Mouse (Mus musculus): ENCODE measurements around the gene Nmur1. TPM values are rescaled to one million over a fixed set of nuclear protein-coding genes. Genes with fewer than 3 reads are reported as not detected.
A peak's percentile ranks its signal among the peaks of the same experiment; 100 is the strongest.

Nmur1 gene
- total and polyA plus RNA-seq, 3 experiments = not detected

- TF ChIP-seq SIN3A (IDR thresholded peaks at IDR 0.05; ENCODE audit: low read length) (peak; percentile 90), ETS1 (IDR thresholded peaks at IDR 0.05; ENCODE audit: low read depth, low read length) (peak; percentile 50)
These were observed 45.5 kb upstream of the Nmur1 start (continued) for GRCm38 (mm10) chr1:86471504-86471961.

GRCm38 (mm10) chr1:86470519-86471181, 44.6 kb upstream of the Nmur1 start:
- Histone ChIP-seq H3K9me3 (replicated peaks; ENCODE audit: insufficient read depth, low read length) (no peaks in the 10 kb centered on the region), H3K36me3 (ENCODE audit: control insufficient read depth in 1 of 2, insufficient read depth in 2 of 2, low read length in 2 of 2) (peaks cover 0 to 5% of the 10 kb centered on the region in 2 experiments; a peak in 2 of 4 replicates), H3K79me2 (ENCODE audit: control insufficient read depth, insufficient read depth, low read length, poor library complexity) (peaks cover 4% of the 10 kb centered on the region; the same call in 1 of the 2 replicates), H3K9ac (ENCODE audit: control insufficient read depth, low read depth, low read length, poor library complexity, severe bottlenecking) (peak overlapping the region; percentile 86), H3K4me3 (ENCODE audit: control insufficient read depth in 1 of 2, insufficient read depth in 1 of 2, low read depth in 2 of 2, low read length in 2 of 2) (peak overlapping the region; percentile 57 to 72), H3K4me1 (ENCODE audit: control insufficient read depth in 1 of 2, insufficient read depth in 2 of 2, low read length in 2 of 2) (peaks cover 7 to 10% of the 10 kb centered on the region in 2 experiments), H3K27me3 (ENCODE audit: control insufficient read depth in 1 of 2, insufficient read depth in 2 of 2, low read length in 2 of 2) (no peaks in the 10 kb centered on the region), H3K27ac (ENCODE audit: control insufficient read depth, low read depth, low read length) (peak overlapping the region; percentile 82)
- TF ChIP-seq RCOR1 (IDR thresholded peaks at IDR 0.05; ENCODE audit: low read depth, low read length) = no peak; the same call in 1 of the 2 replicates
- TF ChIP-seq NELFE (IDR thresholded peaks at IDR 0.05; ENCODE audit: low read depth, low read length) = 0 out of 2 replicates have a peak, but pooled peaks have one; percentile 32
- TF ChIP-seq GATA1 (IDR thresholded peaks at IDR 0.05; ENCODE audit: low read depth, low read length) = peak; percentile 22; the same call in 1 of the 2 replicates
- TF ChIP-seq MEF2A (IDR thresholded peaks at IDR 0.05; ENCODE audit: extremely low read depth, insufficient replicate concordance, low read depth, low read length, poor library complexity, severe bottlenecking) = peak; percentile 27; the same call in 1 of the 2 replicates
- 0 out of 2 replicates have a peak, but pooled peaks have one; percentile 9 for TF ChIP-seq TBP (IDR thresholded peaks at IDR 0.05; ENCODE audit: low read depth, low read length)
- peak; percentile 92 for DNase-seq (ENCODE audit: low read depth, low spot score)

- H3K4me1 ChIP-seq (ENCODE audit: control insufficient read depth in 1 of 2, insufficient read depth in 2 of 2, low read length in 2 of 2) = peaks cover 7 to 10% of the 10 kb centered on the region in 2 experiments
- H3K79me2 ChIP-seq (ENCODE audit: control insufficient read depth, insufficient read depth, low read length, poor library complexity) = peaks cover 4% of the 10 kb centered on the region; the same call in 1 of the 2 replicates
- H3K27ac ChIP-seq (ENCODE audit: control insufficient read depth, low read depth, low read length) = no peak overlapping the region
- TF ChIP-seq RCOR1 (IDR thresholded peaks at IDR 0.05; ENCODE audit: low read depth, low read length) (no peak), SMC3 (IDR thresholded peaks at IDR 0.05; ENCODE audit: low read depth, low read length) (no peak), CHD1 (IDR thresholded peaks at IDR 0.05; ENCODE audit: low read depth, low read length) (no peak), MAFK (IDR thresholded peaks at IDR 0.05; ENCODE audit: borderline replicate concordance, low read depth, low read length) (no peak), POLR2AphosphoS5 (IDR thresholded peaks at IDR 0.05; ENCODE audit: borderline replicate concordance, low read depth, low read length) (no peak), TBP (IDR thresholded peaks at IDR 0.05; ENCODE audit: low read depth, low read length) (no peak), RAD21 (IDR thresholded peaks at IDR 0.05; ENCODE audit: low read depth, low read length) (no peak), KAT2A (conservative IDR thresholded peaks at IDR 0.05; ENCODE audit: low read depth, low read length) (no peak), MAX (IDR thresholded peaks at IDR 0.05; ENCODE audit: low read length) (no peak), GATA1 (IDR thresholded peaks at IDR 0.05; ENCODE audit: low read depth, low read length) (no peak), UBTF (IDR thresholded peaks at IDR 0.05; ENCODE audit: borderline replicate concordance, insufficient read depth, low read depth, low read length) (no peak), JUND (IDR thresholded peaks at IDR 0.05; ENCODE audit: low read depth, low read length) (no peak), ZC3H11A (IDR thresholded peaks at IDR 0.05; ENCODE audit: low read depth, low read length) (no peak)
- H3K36me3 ChIP-seq (ENCODE audit: control insufficient read depth in 1 of 2, insufficient read depth in 2 of 2, low read length in 2 of 2) = peaks cover 0 to 5% of the 10 kb centered on the region in 2 experiments; a peak in 2 of 4 replicates
- DNase-seq (ENCODE audit: low read depth, low spot score) = no peak
- no peak overlapping the region for H3K9ac ChIP-seq (ENCODE audit: control insufficient read depth, low read depth, low read length, poor library complexity, severe bottlenecking)
- H3K9me3 ChIP-seq (replicated peaks; ENCODE audit: insufficient read depth, low read length) = no peaks in the 10 kb centered on the region
- H3K27me3 ChIP-seq (ENCODE audit: control insufficient read depth in 1 of 2, insufficient read depth in 2 of 2, low read length in 2 of 2) = no peaks in the 10 kb centered on the region
- no peak overlapping the region for H3K4me3 ChIP-seq (ENCODE audit: control insufficient read depth in 1 of 2, insufficient read depth in 1 of 2, low read depth in 2 of 2, low read length in 2 of 2)
These were observed 43.8 kb upstream of the Nmur1 start for GRCm38 (mm10) chr1:86469876-86470275.
